Mouse (Mus musculus) liver, adult (tissue): ENCODE measurements around the gene Plch1.

Experiments used
- GATA4 ChIP-seq: IDR thresholded peaks from 2 replicates; pipeline ENCODE4 v1.6.1; 2014; ENCODE audit warnings: mild to moderate bottlenecking, low read length; ENCODE audit not compliant: insufficient replicate concordance

The Plch1 gene

GRCm38 (mm10) chr3:63881065-63881464 lies 18.2 kb downstream of the Plch1 start:
- no peak for TF ChIP-seq GATA4

- TF ChIP-seq GATA4: no peak
Measured at GRCm38 (mm10) chr3:63878995-63879666, 20.1 kb downstream of the Plch1 start.

GRCm38 (mm10) chr3:63872818-63873217 lies 26.5 kb downstream of the Plch1 start:
- no peak for TF ChIP-seq GATA4

GRCm38 (mm10) chr3:63871249-63871648 lies 28.0 kb downstream of the Plch1 start:
- TF ChIP-seq GATA4: no peak

GRCm38 (mm10) chr3:63868285-63868684 lies 31.0 kb downstream of the Plch1 start:
- TF ChIP-seq GATA4: no peak

GRCm38 (mm10) chr3:63865069-63865468 lies 34.2 kb downstream of the Plch1 start:
- no peak for TF ChIP-seq GATA4

- no peak for TF ChIP-seq GATA4
Measured at GRCm38 (mm10) chr3:63862716-63863115, 36.6 kb downstream of the Plch1 start.

- TF ChIP-seq GATA4: no peak
Measured at GRCm38 (mm10) chr3:63852828-63853227, 46.4 kb downstream of the Plch1 start.

- no peak for TF ChIP-seq GATA4
Measured at GRCm38 (mm10) chr3:63851125-63851698, 48.1 kb downstream of the Plch1 start.

GRCm38 (mm10) chr3:63849765-63850346 lies 49.4 kb downstream of the Plch1 start:
- TF ChIP-seq GATA4: no peak

GRCm38 (mm10) chr3:63844141-63844540 lies 55.1 kb downstream of the Plch1 start:
- no peak for TF ChIP-seq GATA4

- no peak for TF ChIP-seq GATA4
Measured at GRCm38 (mm10) chr3:63842436-63842835, 56.8 kb downstream of the Plch1 start.

- TF ChIP-seq GATA4: no peak
Measured at GRCm38 (mm10) chr3:63837750-63838149, 61.5 kb downstream of the Plch1 start.

GRCm38 (mm10) chr3:63836937-63837632 lies 62.2 kb downstream of the Plch1 start:
- no peak for TF ChIP-seq GATA4

GRCm38 (mm10) chr3:63835816-63836215 lies 63.5 kb downstream of the Plch1 start:
- no peak for TF ChIP-seq GATA4

GRCm38 (mm10) chr3:63823874-63824400 lies 75.3 kb downstream of the Plch1 start:
- no peak for TF ChIP-seq GATA4
